Mouse (Mus musculus) cerebellum, adult 11-12 months (tissue): ENCODE results near the gene Tenm2.

Source experiments
- DNase-seq: peaks from one replicate; pipeline ENCODE4 v3.0.0; 2022

The Tenm2 gene

GRCm38 (mm10) chr11:36692637-36693036 lies 543.1 kb downstream of the Tenm2 start:
- DNase-seq: no peak

DNA sequence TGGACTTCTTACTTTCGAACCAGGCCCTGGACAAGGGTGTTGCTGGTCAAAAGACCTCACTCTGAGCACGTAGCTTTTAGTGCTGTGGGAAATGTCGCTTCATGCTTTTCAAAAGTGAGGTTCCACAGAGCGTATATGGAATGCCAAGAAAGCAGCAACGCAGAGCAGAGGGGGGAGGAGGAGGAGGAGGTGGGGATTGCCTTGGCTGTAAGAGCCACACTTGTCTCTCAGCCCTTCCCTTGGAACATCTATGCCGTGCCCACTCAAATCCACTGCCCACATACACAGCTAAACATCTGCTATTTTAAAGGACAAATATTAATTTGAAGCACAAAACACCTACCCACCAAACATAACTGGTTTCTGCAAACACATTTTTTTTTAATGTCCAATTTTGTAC lies 544.9 kb downstream of the Tenm2 start:
- no peak for DNase-seq

- DNase-seq: no peak
Observed at GRCm38 (mm10) chr11:36686253-36686652, 549.5 kb downstream of the Tenm2 start.

DNA sequence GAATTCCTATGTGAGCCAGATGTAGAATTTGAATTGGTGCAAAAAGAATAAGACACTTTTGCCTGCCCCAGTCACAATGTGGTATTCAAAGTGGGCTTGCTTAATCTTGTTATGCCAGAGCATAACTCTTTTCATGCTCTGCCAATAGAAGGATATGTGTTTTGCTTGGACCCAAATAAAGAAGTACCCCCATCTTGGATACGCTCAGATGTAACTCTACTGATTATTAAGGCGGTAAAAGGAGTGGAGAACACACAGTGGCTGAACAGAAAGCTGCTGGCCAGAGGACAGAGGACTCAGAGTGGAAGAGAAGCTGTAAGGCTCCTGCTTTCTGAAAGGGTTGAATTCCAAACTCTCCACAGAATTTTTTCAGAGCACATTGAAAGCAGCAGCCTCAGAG lies 556.4 kb downstream of the Tenm2 start:
- no peak for DNase-seq

GRCm38 (mm10) chr11:36678542-36678941 lies 557.2 kb downstream of the Tenm2 start:
- DNase-seq: no peak

- DNase-seq: no peak
Observed at GRCm38 (mm10) chr11:36678057-36678396, 557.7 kb downstream of the Tenm2 start.

DNA sequence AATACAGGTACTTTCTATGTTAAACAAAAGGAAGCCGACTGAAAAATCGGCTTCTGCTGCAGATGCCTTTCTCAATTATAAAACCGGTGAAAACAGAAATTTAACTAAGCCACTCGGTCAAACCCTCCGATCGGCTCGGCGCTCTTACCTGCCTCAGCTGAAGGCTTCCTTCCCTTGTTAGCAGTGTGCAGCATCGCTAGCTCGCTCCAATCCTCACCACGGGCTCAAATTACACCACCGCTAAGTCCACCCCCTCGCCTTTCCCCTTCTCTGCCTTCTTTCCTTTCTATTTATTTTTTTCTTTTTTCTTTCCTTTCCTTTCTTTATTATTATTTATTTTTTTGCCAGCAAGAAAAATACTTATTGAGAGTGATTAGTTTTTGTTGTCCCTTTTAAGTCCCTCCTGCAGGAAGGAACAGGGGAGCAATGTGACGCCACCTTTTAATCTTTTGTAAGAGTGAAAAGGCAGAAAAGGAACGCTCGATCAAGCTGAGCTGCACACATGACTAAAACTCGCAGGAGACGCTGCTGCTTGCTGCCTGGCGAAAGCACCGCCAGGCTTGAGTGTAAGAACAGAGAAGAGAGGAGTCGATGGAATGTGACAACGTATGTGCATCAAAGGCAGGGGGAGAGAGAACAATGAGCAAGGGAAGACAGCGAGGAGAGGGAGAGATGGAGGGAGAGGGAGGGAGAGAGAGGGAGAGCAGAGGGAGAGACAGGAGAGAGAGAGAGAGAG lies 558.3 kb downstream of the Tenm2 start:
- peak; percentile 67 for DNase-seq

DNA sequence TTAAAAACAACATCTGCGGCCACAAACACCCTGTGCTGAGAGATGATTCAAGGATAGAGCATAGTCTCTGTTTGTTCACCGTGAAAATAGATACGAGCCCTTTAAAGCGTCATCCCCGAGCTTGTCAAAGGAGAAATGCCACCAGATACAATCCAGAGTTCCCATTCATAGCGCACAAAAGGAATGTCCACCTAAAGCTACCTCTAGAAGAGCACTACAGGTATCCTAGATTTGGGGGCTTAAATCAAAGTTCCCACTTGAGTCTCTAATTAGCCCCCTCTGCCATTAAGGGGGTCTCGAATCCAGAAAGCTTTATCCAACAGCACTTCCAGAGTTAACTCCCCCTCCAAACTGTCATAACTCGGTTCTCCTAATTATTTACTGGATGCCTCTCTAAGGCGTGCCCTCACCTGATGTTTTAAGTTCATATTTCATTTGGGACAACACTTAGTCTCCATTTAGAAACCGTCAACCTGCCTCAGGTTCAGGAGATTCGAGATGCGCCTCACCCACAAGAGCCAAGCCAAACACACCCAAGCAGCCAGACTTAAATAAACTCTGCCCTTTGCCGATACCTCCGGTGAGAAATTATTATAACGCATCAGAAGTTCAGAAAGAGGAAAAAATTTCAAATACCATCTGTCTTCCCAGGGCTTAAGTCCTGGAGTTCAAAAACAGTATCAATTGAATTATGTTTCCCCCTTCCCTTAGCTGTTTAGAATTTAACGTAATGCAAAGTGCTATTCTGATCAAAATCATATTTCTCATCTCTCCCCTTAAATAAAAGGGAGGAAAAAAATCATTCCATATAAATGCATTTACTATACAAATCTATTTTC lies 559.1 kb downstream of the Tenm2 start:
- DNase-seq: no peak

GRCm38 (mm10) chr11:36674902-36675422 lies 560.8 kb downstream of the Tenm2 start:
- no peak for DNase-seq

DNA sequence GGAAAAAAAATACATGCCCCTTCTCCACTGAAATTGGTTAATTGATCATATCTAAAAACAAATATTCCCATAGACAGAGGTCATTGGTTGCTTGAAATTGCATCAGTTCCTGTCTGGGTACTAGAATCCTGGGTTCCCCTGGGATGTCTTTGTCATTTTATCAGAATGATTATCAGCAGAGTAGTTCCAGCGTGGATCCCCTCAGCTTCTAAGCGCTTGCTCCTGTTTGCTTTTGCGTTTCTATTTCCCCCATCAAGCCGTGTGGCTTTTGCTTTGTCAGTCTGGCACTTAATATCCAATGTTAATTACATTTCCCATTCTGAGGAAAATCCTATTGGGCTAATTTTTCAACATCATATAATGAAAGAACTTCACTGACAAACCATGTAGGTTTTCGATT lies 561.6 kb downstream of the Tenm2 start:
- DNase-seq: no peak

DNA sequence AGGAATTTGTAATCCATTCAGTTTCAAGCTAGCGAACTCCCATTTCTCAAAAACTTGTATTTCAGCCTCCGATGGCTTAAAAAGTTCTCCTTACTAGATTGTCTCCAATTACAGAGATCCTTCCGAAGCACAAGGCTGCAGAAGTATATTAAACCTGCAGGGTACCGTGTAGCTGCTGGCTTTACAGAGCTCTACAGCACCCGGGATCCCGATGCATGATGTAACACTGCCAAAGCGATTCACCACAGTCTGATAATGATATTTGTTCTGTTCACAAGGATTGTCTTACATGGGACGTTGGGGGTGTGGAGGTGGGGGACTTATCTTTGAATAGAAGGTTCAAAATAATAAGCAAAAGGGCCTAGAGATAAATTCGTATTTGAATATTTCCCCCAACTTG lies 564.6 kb downstream of the Tenm2 start:
- no peak for DNase-seq

DNA sequence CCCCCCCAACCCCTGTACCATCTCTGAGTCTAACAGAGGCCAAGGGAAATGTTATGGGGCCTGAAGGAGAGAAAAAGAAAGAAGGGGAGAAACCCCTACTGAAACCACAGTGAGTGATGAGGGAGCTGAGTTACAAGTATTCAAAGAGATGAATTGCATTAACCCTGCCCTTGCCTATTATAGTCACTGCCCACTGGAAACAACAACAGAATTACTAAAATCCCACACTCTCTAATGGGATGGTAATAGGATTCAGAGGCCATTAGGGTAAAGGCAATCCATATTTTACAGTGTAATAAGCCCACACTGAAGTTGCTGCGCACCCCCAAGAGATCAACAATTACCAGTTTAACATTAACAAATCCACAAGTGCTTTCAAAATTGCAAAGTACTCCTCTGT lies 571.7 kb downstream of the Tenm2 start:
- no peak for DNase-seq

DNA sequence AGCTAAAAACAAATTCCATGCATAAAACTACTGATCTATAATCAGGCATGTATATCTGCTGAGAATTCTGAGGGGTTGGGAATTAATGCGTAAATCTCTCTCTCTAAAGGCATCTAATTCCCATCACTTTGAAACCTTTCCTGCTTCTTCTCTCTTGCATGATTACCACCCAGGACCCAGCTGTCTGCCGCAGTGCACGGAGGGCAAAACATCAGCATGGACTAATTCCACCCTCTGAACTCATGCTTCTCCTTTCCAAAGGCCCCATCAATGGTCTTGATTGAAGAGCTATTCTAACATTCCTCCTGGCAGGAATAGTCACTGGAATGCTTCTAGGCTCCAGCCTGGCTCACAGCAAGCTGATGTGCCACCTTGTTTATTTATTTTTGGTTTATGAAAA lies 572.2 kb downstream of the Tenm2 start:
- no peak for DNase-seq

DNA sequence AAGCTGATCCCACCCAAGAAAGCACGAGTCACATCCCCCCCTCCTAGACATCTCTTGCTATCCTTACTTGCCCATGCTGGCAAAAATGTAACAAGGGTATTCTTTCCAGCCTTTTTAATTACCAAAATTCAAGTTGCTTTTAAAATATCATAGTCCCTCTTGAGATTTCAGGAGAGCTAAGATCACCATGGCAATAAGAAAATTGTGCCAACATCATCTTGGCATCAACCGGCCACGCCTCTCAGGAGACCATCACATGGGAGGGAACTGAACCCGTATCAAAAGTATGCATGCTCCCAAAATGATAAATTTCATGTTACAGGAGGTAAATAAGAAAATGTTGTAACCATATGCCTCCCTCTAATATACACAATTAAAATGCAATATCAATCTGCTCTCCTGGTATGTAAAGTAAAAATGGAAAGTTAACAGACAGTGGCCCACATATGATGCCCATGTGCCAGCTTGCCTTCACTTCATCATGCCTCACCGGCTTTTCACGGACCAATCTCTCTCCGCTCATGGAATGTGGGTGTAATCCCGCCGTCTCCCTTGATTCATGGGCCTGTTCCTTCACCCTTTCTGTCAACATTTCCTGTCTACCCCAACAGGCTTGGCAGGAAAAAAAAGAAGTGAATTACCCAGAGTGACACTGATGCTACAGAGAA lies 582.0 kb downstream of the Tenm2 start:
- DNase-seq: no peak

GRCm38 (mm10) chr11:36647179-36647578 lies 588.6 kb downstream of the Tenm2 start:
- no peak for DNase-seq

- no peak for DNase-seq
Observed at GRCm38 (mm10) chr11:36635082-36635481, 600.7 kb downstream of the Tenm2 start.

- DNase-seq: no peak
Observed at GRCm38 (mm10) chr11:36632201-36632600, 603.6 kb downstream of the Tenm2 start.

GRCm38 (mm10) chr11:36613807-36614206 lies 622.0 kb downstream of the Tenm2 start:
- no peak for DNase-seq

GRCm38 (mm10) chr11:36604815-36605382 lies 630.9 kb downstream of the Tenm2 start:
- DNase-seq: no peak

DNA sequence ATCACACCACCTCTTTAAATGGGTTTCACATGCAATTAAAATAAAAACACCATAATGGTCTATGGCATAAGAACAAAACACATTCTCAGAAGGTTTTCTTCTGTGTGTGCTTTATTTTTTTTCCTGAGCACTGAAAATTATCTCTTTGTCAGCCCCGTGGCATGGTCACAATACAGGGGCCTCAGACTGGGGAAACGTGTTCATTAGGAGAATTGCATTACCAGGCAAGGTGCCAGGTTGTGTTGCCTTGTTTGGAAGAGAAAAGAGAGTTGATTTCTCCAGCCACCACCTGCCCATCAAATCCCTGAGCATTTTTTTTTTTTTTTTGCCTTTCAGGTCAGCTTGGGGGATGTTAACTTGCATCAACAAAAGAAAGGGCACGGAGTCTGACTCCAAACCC lies 631.5 kb downstream of the Tenm2 start:
- DNase-seq: no peak

- no peak for DNase-seq
Observed at GRCm38 (mm10) chr11:36592471-36592870, 643.3 kb downstream of the Tenm2 start.

- DNase-seq: peak; percentile 87
Observed at GRCm38 (mm10) chr11:36566146-36566545, 669.6 kb downstream of the Tenm2 start.

DNA sequence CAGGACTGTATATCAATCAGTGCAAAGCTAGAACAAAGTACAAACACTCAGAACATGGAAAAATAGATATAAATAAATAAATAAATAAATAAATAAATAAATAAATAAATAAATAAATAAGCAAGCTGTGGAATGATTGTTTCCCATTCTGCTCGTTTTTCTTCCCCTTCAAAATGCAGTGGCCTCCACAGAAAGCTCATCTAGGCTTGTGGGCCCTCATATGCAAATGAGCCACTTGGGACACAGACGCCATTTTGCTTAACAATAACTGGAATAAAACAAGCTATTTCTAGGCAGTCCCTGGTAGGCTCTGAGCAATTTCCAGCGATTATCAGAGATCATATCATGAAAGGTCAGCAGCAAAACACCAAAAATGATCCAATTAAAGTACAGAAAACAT lies 672.9 kb downstream of the Tenm2 start:
- DNase-seq: no peak
